Comparison of ENCODE assay signal across 12 mouse cellular contexts in genomic region chr11:82855327-82855973, GRCm38 (mm10). TPM values are rescaled to one million over a fixed set of nuclear protein-coding genes. Genes with fewer than 3 reads are reported as not detected.
DNase-seq lines count a peak whose midpoint lies in the region; ATAC-seq and TF ChIP-seq lines count a peak whose summit lies in the region.
"Had no signal": no experiment of that assay in that cellular context is flagged by ENCODE, and none has a peak within 500 bp of the region (broad histone marks: within the 10 kb centered on the region; RNA-seq: fewer than 3 reads in every experiment).

No protein-coding gene starts in this region.

- no peak for DNase-seq in neural tube, embryonic 10.5 days (ENCODE audit: extremely low spot score, low spot score)
- peak; percentile 60 for DNase-seq in stomach, postnatal 0 days (ENCODE audit: low spot score)
- no peak for DNase-seq in thymus, adult 2 months
- no peak for DNase-seq in thymus, adult 18-20 months
- DNase-seq: cerebellum, postnatal 36 days; gastrocnemius, postnatal 25 days; kidney, adult 11 months; layer of hippocampus, adult 9-11 months had no signal

- no peaks in the 10 kb centered on the region for H3K36me3 ChIP-seq in neural tube, embryonic 13.5 days
- peaks cover 17% of the 10 kb centered on the region for H3K36me3 ChIP-seq in liver, embryonic 15.5 days (replicated peaks)
- no peaks in the 10 kb centered on the region for H3K36me3 ChIP-seq in stomach, postnatal 0 days (ENCODE audit: control insufficient read depth, insufficient read depth, low read length)
- no peaks in the 10 kb centered on the region for H3K36me3 ChIP-seq in thymus, adult 2 months (ENCODE audit: control insufficient read depth, insufficient read depth, low read length)

- ATAC-seq in neural tube, embryonic 13.5 days (ENCODE audit: low read depth) = no peak
- peak; percentile 97 for ATAC-seq in erythroblast, adult 5-6 weeks (replicated peaks; ENCODE audit: low FRiP score, poor library complexity, severe bottlenecking)
- peak; percentile 97 for ATAC-seq in liver, embryonic 15.5 days (ENCODE audit: insufficient read depth)
- ATAC-seq in stomach, postnatal 0 days (ENCODE audit: low FRiP score, low TSS enrichment) = peak; percentile 78

- H3K27me3 ChIP-seq in neural tube, embryonic 13.5 days = no peaks in the 10 kb centered on the region
- no peaks in the 10 kb centered on the region for H3K27me3 ChIP-seq in liver, embryonic 15.5 days
- H3K27me3 ChIP-seq in stomach, postnatal 0 days (ENCODE audit: control insufficient read depth, insufficient read depth, low read length) = no peaks in the 10 kb centered on the region
- no peaks in the 10 kb centered on the region for H3K27me3 ChIP-seq in thymus, adult 2 months (ENCODE audit: control insufficient read depth, insufficient read depth, low read length)
- H3K27me3 ChIP-seq: limb, embryonic 12.5 days had no signal

- TF ChIP-seq EP300 in stomach, postnatal 0 days (optimal IDR thresholded peaks at IDR 0.05) = no peak

- H3K9ac ChIP-seq in neural tube, embryonic 13.5 days = peak overlapping the region; percentile 26; the same call in 1 of the 2 replicates
- peak overlapping the region; percentile 37; the same call in 1 of the 2 replicates for H3K9ac ChIP-seq in liver, embryonic 15.5 days
- no peak overlapping the region for H3K9ac ChIP-seq in stomach, postnatal 0 days (ENCODE audit: low read length)
- H3K9ac ChIP-seq: limb, embryonic 12.5 days had no signal

- WGBS in neural tube, embryonic 13.5 days = 81% methylated on average over 9 of the region's 9 CpGs
- WGBS in liver, embryonic 15.5 days (ENCODE audit: insufficient replicate concordance) = 55% methylated on average over 9 of the region's 9 CpGs
- 49% methylated on average over 9 of the region's 9 CpGs for WGBS in stomach, postnatal 0 days
- WGBS in thymus, adult 2 months = 92% methylated on average over 9 of the region's 9 CpGs

- no peak for TF ChIP-seq POLR2A in thymus, adult 2 months (IDR thresholded peaks at IDR 0.05; ENCODE audit: control insufficient read depth, extremely low read depth, insufficient read depth, low read length, poor library complexity)

- peaks cover 31% of the 10 kb centered on the region for H3K4me1 ChIP-seq in neural tube, embryonic 13.5 days (replicated peaks)
- H3K4me1 ChIP-seq in liver, embryonic 15.5 days (replicated peaks) = peaks cover 80% of the 10 kb centered on the region
- H3K4me1 ChIP-seq in stomach, postnatal 0 days (replicated peaks; ENCODE audit: control insufficient read depth, insufficient read depth) = peaks cover 3% of the 10 kb centered on the region; the same call in 1 of the 2 replicates
- peaks cover 2% of the 10 kb centered on the region for H3K4me1 ChIP-seq in thymus, adult 2 months (replicated peaks; ENCODE audit: control insufficient read depth, insufficient read depth, low read length)

- H3K27ac ChIP-seq in neural tube, embryonic 13.5 days (replicated peaks) = no peak overlapping the region
- H3K27ac ChIP-seq in liver, embryonic 15.5 days (replicated peaks) = peak overlapping the region; percentile 77
- peak overlapping the region; percentile 56 for H3K27ac ChIP-seq in stomach, postnatal 0 days (replicated peaks)
- H3K27ac ChIP-seq in thymus, adult 2 months (ENCODE audit: control insufficient read depth, insufficient read depth, low read length) = no peak overlapping the region

- no peaks in the 10 kb centered on the region for H3K9me3 ChIP-seq in neural tube, embryonic 13.5 days
- no peaks in the 10 kb centered on the region for H3K9me3 ChIP-seq in liver, embryonic 15.5 days (replicated peaks)
- H3K9me3 ChIP-seq in stomach, postnatal 0 days (ENCODE audit: control insufficient read depth, low read length) = no peaks in the 10 kb centered on the region
- H3K9me3 ChIP-seq: limb, embryonic 12.5 days had no signal

- H3K4me3 ChIP-seq in neural tube, embryonic 13.5 days = no peak overlapping the region
- peak overlapping the region; percentile 25 for H3K4me3 ChIP-seq in liver, embryonic 15.5 days (replicated peaks)
- H3K4me3 ChIP-seq in stomach, postnatal 0 days (ENCODE audit: low read depth, low read length) = no peak overlapping the region
- no peak overlapping the region for H3K4me3 ChIP-seq in thymus, adult 2 months (ENCODE audit: control insufficient read depth, insufficient read depth, low read length)
- H3K4me3 ChIP-seq: limb, embryonic 12.5 days had no signal

- no peak overlapping the region for H3K4me2 ChIP-seq in neural tube, embryonic 13.5 days
- H3K4me2 ChIP-seq in liver, embryonic 15.5 days = peak overlapping the region; percentile 53
- H3K4me2 ChIP-seq in stomach, postnatal 0 days (replicated peaks; ENCODE audit: low read depth) = no peak overlapping the region; the same call in 1 of the 2 replicates
- H3K4me2 ChIP-seq: limb, embryonic 12.5 days had no signal

- TF ChIP-seq CTCF in stomach, postnatal 0 days (IDR thresholded peaks at IDR 0.05; ENCODE audit: low read depth) = no peak
- TF ChIP-seq CTCF in thymus, adult 2 months (IDR thresholded peaks at IDR 0.05; ENCODE audit: borderline replicate concordance, control insufficient read depth, extremely low read depth, insufficient read depth, low read length, poor library complexity) = no peak

RNA-seq across cellular contexts. Expression of gene Rffl, which starts 15.6 kb away (rescaled TPM):
- polyA plus RNA-seq in neural tube, embryonic 13.5 days (2015; fragmentation: Nextera tagmentation; extraction: Ambion mirVana) = 4.8 and 6.3 TPM in 2 replicates
- total RNA-seq in erythroblast, adult 5-6 weeks (2015; ENCODE audit: low replicate concordance) = 79.9 and 88.6 TPM in 2 replicates
- total RNA-seq in erythroblast, adult 5-6 weeks (2017; ENCODE audit: low replicate concordance) = 115 TPM in 2 replicates
- 24.5 and 26.0 TPM in 2 replicates for polyA plus RNA-seq in liver, embryonic 15.5 days (2015; fragmentation: Nextera tagmentation; extraction: Ambion mirVana)
- polyA plus RNA-seq in stomach, postnatal 0 days (2015; fragmentation: Nextera tagmentation; extraction: Ambion mirVana) = 16.4 and 17.1 TPM in 2 replicates
- polyA plus RNA-seq in thymus, adult 2 months (2012; rRNA removed) = 13.4 and 16.3 TPM in 2 replicates

RNA-seq across cellular contexts. Expression of gene Rad51d, which starts 35.0 kb away (rescaled TPM):
- 11.8 and 12.4 TPM in 2 replicates for polyA plus RNA-seq in neural tube, embryonic 13.5 days (2015; fragmentation: Nextera tagmentation; extraction: Ambion mirVana)
- 1.5 and 10.0 TPM in 2 replicates for total RNA-seq in erythroblast, adult 5-6 weeks (2015; ENCODE audit: low replicate concordance)
- total RNA-seq in erythroblast, adult 5-6 weeks (2017; ENCODE audit: low replicate concordance) = 2.5 and 2.6 TPM in 2 replicates
- polyA plus RNA-seq in liver, embryonic 15.5 days (2015; fragmentation: Nextera tagmentation; extraction: Ambion mirVana) = 5.6 and 6.2 TPM in 2 replicates
- 8.3 and 9.7 TPM in 2 replicates for polyA plus RNA-seq in stomach, postnatal 0 days (2015; fragmentation: Nextera tagmentation; extraction: Ambion mirVana)
- 22.0 and 22.6 TPM in 2 replicates for polyA plus RNA-seq in thymus, adult 2 months (2012; rRNA removed)

RNA-seq across cellular contexts. Expression of gene Fndc8, which starts 36.5 kb away (rescaled TPM):
- 0.63 and 0.94 TPM in 2 replicates for polyA plus RNA-seq in neural tube, embryonic 13.5 days (2015; fragmentation: Nextera tagmentation; extraction: Ambion mirVana)
- not detected in 2 replicates for total RNA-seq in erythroblast, adult 5-6 weeks (2015; ENCODE audit: low replicate concordance)
- not detected in 2 replicates for total RNA-seq in erythroblast, adult 5-6 weeks (2017; ENCODE audit: low replicate concordance)
- 0.07 and 0.18 TPM in 2 replicates for polyA plus RNA-seq in liver, embryonic 15.5 days (2015; fragmentation: Nextera tagmentation; extraction: Ambion mirVana)
- polyA plus RNA-seq in stomach, postnatal 0 days (2015; fragmentation: Nextera tagmentation; extraction: Ambion mirVana) = 0.08 TPM in 1 of 2 replicates, not detected in the other
- 0.23 and 0.36 TPM in 2 replicates for polyA plus RNA-seq in thymus, adult 2 months (2012; rRNA removed)
- total RNA-seq: gastrocnemius, postnatal 25 days had no signal

RNA-seq across cellular contexts. Expression of gene Nle1, which starts 52.8 kb away (rescaled TPM):
- 29.2 and 31.9 TPM in 2 replicates for polyA plus RNA-seq in neural tube, embryonic 13.5 days (2015; fragmentation: Nextera tagmentation; extraction: Ambion mirVana)
- total RNA-seq in erythroblast, adult 5-6 weeks (2015; ENCODE audit: low replicate concordance) = 3.3 and 5.8 TPM in 2 replicates
- total RNA-seq in erythroblast, adult 5-6 weeks (2017; ENCODE audit: low replicate concordance) = 1.5 and 6.5 TPM in 2 replicates
- polyA plus RNA-seq in liver, embryonic 15.5 days (2015; fragmentation: Nextera tagmentation; extraction: Ambion mirVana) = 12.4 and 13.6 TPM in 2 replicates
- polyA plus RNA-seq in stomach, postnatal 0 days (2015; fragmentation: Nextera tagmentation; extraction: Ambion mirVana) = 15.3 and 16.8 TPM in 2 replicates
- polyA plus RNA-seq in thymus, adult 2 months (2012; rRNA removed) = 81.4 and 85.8 TPM in 2 replicates

RNA-seq across cellular contexts. Expression of gene Unc45b, which starts 54.9 kb away (rescaled TPM):
- 1.7 and 3.4 TPM in 2 replicates for polyA plus RNA-seq in neural tube, embryonic 13.5 days (2015; fragmentation: Nextera tagmentation; extraction: Ambion mirVana)
- total RNA-seq in erythroblast, adult 5-6 weeks (2015; ENCODE audit: low replicate concordance) = not detected in 2 replicates
- total RNA-seq in erythroblast, adult 5-6 weeks (2017; ENCODE audit: low replicate concordance) = not detected in 2 replicates
- 1.7 TPM in 2 replicates for polyA plus RNA-seq in liver, embryonic 15.5 days (2015; fragmentation: Nextera tagmentation; extraction: Ambion mirVana)
- polyA plus RNA-seq in stomach, postnatal 0 days (2015; fragmentation: Nextera tagmentation; extraction: Ambion mirVana) = 0.99 and 1.2 TPM in 2 replicates
- 1.2 and 7.1 TPM in 2 replicates for polyA plus RNA-seq in thymus, adult 2 months (2012; rRNA removed)

Comparison
In these comparisons a context has a peak if more than half of its experiments do, and no peak if none do; other contexts are left out.
1. H3K27ac ChIP-seq: peak in liver, embryonic 15.5 days (single experiment) and stomach, postnatal 0 days (single experiment); none in neural tube, embryonic 13.5 days (single experiment) and thymus, adult 2 months (single experiment).